Comparison of ENCODE assay signal across 8 mouse cellular contexts in genomic region chr19:34684857-34685256, GRCm38 (mm10). TPM values are rescaled to one million over a fixed set of nuclear protein-coding genes. Genes with fewer than 3 reads are reported as not detected.
DNase-seq lines count a peak whose midpoint lies in the region; ATAC-seq lines count a peak whose summit lies in the region.
"Had no signal": no experiment of that assay in that cellular context is flagged by ENCODE, and none has a peak within 500 bp of the region (broad histone marks: within the 10 kb centered on the region; RNA-seq: fewer than 3 reads in every experiment).

No protein-coding gene starts in this region.

- intact Hi-C loops in left cerebral cortex, postnatal 4 days (cut with DNase I): no loop called here

- H3K4me2 ChIP-seq in midbrain, embryonic 13.5 days (replicated peaks): no peak overlapping the region
- no peak overlapping the region for H3K4me2 ChIP-seq in hindbrain, embryonic 16.5 days (ENCODE audit: low read length)
- H3K4me2 ChIP-seq: heart, embryonic 13.5 days had no signal

- ATAC-seq in midbrain, embryonic 13.5 days: 0 out of 2 replicates have a peak, but pooled peaks have one; percentile 62
- peak; percentile 60; the same call in 1 of the 2 replicates for ATAC-seq in hindbrain, embryonic 16.5 days

- H3K27ac ChIP-seq in midbrain, embryonic 13.5 days: no peak overlapping the region
- H3K27ac ChIP-seq in midbrain, embryonic 10.5 days (replicated peaks): no peak overlapping the region
- H3K27ac ChIP-seq in hindbrain, embryonic 16.5 days (ENCODE audit: low read depth, low read length): no peak overlapping the region
- H3K27ac ChIP-seq: heart, embryonic 13.5 days had no signal

- DNase-seq in midbrain, embryonic 10.5 days (ENCODE audit: low spot score): no peak
- peak; percentile 25 for DNase-seq in MN1 (ENCODE audit: low spot score)
- peak; percentile 28 for DNase-seq in c-Kit-positive CD71-negative TER-119-negative erythroid progenitor cells, embryonic 14.5 days (ENCODE audit: low read depth)
- DNase-seq in left cerebral cortex, postnatal 4 days: peak; percentile 57
- peak; percentile 36 to 55 for DNase-seq in right cerebral cortex, postnatal 10 days (ENCODE audit: low spot score in 2 of 2)

- H3K4me1 ChIP-seq in midbrain, embryonic 13.5 days (replicated peaks): no peaks in the 10 kb centered on the region
- no peaks in the 10 kb centered on the region for H3K4me1 ChIP-seq in midbrain, embryonic 10.5 days
- H3K4me1 ChIP-seq in hindbrain, embryonic 16.5 days (ENCODE audit: control insufficient read depth, insufficient read depth, low read depth, low read length): no peaks in the 10 kb centered on the region

- H3K9me3 ChIP-seq in midbrain, embryonic 13.5 days: no peaks in the 10 kb centered on the region
- H3K9me3 ChIP-seq in midbrain, embryonic 10.5 days (replicated peaks): no peaks in the 10 kb centered on the region
- H3K9me3 ChIP-seq in hindbrain, embryonic 16.5 days (ENCODE audit: control insufficient read depth, low read length): no peaks in the 10 kb centered on the region
- H3K9me3 ChIP-seq: heart, embryonic 13.5 days had no signal

- H3K9ac ChIP-seq in midbrain, embryonic 13.5 days (replicated peaks): no peak overlapping the region
- no peak overlapping the region for H3K9ac ChIP-seq in hindbrain, embryonic 16.5 days (ENCODE audit: low read depth, low read length)
- H3K9ac ChIP-seq: heart, embryonic 13.5 days had no signal

- H3K27me3 ChIP-seq in midbrain, embryonic 13.5 days: no peaks in the 10 kb centered on the region
- no peaks in the 10 kb centered on the region for H3K27me3 ChIP-seq in midbrain, embryonic 10.5 days (ENCODE audit: low read depth, poor library complexity, severe bottlenecking)
- H3K27me3 ChIP-seq in hindbrain, embryonic 16.5 days (replicated peaks; ENCODE audit: control insufficient read depth, insufficient read depth, low read length): no peaks in the 10 kb centered on the region
- H3K27me3 ChIP-seq: heart, embryonic 13.5 days had no signal

- no peaks in the 10 kb centered on the region for H3K36me3 ChIP-seq in midbrain, embryonic 13.5 days
- no peaks in the 10 kb centered on the region for H3K36me3 ChIP-seq in midbrain, embryonic 10.5 days
- no peaks in the 10 kb centered on the region for H3K36me3 ChIP-seq in hindbrain, embryonic 16.5 days (ENCODE audit: control insufficient read depth, insufficient read depth, low read length)
- H3K36me3 ChIP-seq: heart, embryonic 13.5 days had no signal

- 56% methylated on average over 1 of the region's 1 CpGs for WGBS in midbrain, embryonic 13.5 days
- WGBS in midbrain, embryonic 10.5 days: 67% methylated on average over 1 of the region's 1 CpGs
- WGBS in hindbrain, embryonic 16.5 days: 52% methylated on average over 1 of the region's 1 CpGs

- no peak overlapping the region for H3K4me3 ChIP-seq in midbrain, embryonic 13.5 days (replicated peaks)
- H3K4me3 ChIP-seq in midbrain, embryonic 10.5 days: no peak overlapping the region
- H3K4me3 ChIP-seq in hindbrain, embryonic 16.5 days (ENCODE audit: low read length): no peak overlapping the region
- H3K4me3 ChIP-seq: heart, embryonic 13.5 days had no signal

RNA-seq across cellular contexts. Expression of gene Ifit1, which starts 44.2 kb away (rescaled TPM):
- 0.09 and 0.17 TPM in 2 replicates for polyA plus RNA-seq in midbrain, embryonic 13.5 days (2015; fragmentation: Nextera tagmentation; extraction: Ambion mirVana)
- polyA plus RNA-seq in midbrain, embryonic 10.5 days (2016; fragmentation: Nextera tagmentation; extraction: Ambion mirVana): 0.22 TPM in 1 of 2 replicates, not detected in the other
- 0.26 and 0.48 TPM in 2 replicates for polyA plus RNA-seq in hindbrain, embryonic 16.5 days (2015; fragmentation: Nextera tagmentation; extraction: Ambion mirVana)
- total RNA-seq in left cerebral cortex, postnatal 4 days (2021): under 1 TPM in 1 of 2 experiments, not detected in 1; 0.14 TPM

RNA-seq across cellular contexts. Expression of gene Ifit1bl2, which starts 44.3 kb away (rescaled TPM):
- polyA plus RNA-seq in midbrain, embryonic 13.5 days (2015; fragmentation: Nextera tagmentation; extraction: Ambion mirVana): 0.12 and 0.18 TPM in 2 replicates
- 0.04 and 0.09 TPM in 2 replicates for polyA plus RNA-seq in midbrain, embryonic 10.5 days (2016; fragmentation: Nextera tagmentation; extraction: Ambion mirVana)
- 0.44 and 0.54 TPM in 2 replicates for polyA plus RNA-seq in hindbrain, embryonic 16.5 days (2015; fragmentation: Nextera tagmentation; extraction: Ambion mirVana)
- under 1 TPM; 0.28 to 0.30 TPM for total RNA-seq in left cerebral cortex, postnatal 4 days (2021)
